Mouse (Mus musculus) left cerebral cortex, postnatal 10 days (tissue): Measurements from ENCODE around the gene Nxn. TPM values are rescaled to one million over a fixed set of nuclear protein-coding genes. Genes with fewer than 3 reads are reported as not detected.

Source experiments
- DNase-seq, 2 experiments: peaks; one replicate each; pipeline ENCODE4 v3.0.0; 2021 to 2022; ENCODE audit warnings: low spot score in 2 of 2, mixed read lengths in 1 of 2; ENCODE audit errors: extremely low spot score in 1 of 2
- intact Hi-C: fragments of 180-260 bp; cut with DNase I; formaldehyde crosslinking; loops from one replicate; pipeline ENCODE4 v1.15.1; 2025
- total RNA-seq, 2 experiments: library from RNA; stranded (reverse); gene quantifications; 2 replicates each; pipeline ENCODE4 v1.2.3; 2021

Nxn gene
- total RNA-seq, 2 experiments from 2014 or later = 8.5 to 13.2 TPM

DNA sequence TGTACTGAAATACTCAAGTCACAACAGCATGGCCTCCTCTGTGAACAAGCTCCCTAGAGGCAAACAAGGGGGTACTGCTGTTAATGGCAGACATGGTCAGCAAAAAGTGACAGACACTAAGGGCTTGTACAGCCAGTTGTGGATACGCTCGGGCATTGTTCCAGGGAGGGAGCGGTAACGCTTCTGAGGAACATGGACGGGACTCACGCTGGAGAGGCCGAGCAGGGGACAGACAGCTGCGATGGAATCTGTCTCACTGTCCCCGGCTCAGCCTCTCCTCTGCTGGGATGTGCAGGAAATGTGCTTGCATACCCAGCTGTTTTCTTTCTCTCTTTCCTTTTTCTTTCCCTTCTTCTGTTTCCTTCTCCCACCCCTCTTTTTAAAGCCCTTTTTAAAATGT is 78.5 kb downstream of the Nxn start:
- intact Hi-C loops = no loop called here
- DNase-seq = no peak

DNA sequence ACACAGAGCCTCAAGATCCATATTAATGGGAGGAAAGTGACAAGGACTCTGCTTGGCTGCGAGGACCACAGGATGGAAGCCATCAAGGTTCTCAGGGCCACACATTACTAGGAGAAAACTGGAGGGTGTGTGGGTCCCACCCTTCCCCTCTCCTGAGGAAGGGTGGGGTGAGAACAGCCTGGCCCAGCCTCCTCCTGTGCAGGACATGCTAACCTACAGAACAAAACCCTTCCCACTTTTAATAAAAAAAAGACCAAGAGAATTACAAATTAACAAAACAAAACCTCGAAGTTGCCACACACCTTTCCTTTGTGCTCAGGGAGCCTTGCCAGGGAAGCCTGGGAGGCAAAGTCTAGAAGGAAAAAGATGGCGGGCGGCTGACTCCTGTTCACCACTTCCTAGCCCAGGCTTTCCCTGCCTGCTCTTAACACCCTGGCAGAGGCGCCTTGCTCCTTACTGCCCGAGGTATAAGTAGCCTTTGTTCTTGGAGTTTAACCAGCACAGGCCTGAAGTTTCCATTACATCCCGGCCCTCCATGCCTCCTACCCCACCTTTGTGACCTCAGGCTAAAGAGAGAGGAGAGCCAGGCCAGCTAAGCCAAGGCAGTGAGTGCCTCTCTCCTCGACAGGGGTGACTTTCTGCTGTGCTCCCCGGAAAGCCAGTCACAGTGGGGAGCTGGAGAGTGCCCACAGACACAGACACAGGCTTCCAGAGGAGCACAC is 79.1 kb downstream of the Nxn start:
- intact Hi-C loops = no loop called here
- DNase-seq = no peak

- DNase-seq = no peak
- intact Hi-C loops = no loop called here
Measured at GRCm38 (mm10) chr11:76317904-76318303, 81.0 kb downstream of the Nxn start.

DNA sequence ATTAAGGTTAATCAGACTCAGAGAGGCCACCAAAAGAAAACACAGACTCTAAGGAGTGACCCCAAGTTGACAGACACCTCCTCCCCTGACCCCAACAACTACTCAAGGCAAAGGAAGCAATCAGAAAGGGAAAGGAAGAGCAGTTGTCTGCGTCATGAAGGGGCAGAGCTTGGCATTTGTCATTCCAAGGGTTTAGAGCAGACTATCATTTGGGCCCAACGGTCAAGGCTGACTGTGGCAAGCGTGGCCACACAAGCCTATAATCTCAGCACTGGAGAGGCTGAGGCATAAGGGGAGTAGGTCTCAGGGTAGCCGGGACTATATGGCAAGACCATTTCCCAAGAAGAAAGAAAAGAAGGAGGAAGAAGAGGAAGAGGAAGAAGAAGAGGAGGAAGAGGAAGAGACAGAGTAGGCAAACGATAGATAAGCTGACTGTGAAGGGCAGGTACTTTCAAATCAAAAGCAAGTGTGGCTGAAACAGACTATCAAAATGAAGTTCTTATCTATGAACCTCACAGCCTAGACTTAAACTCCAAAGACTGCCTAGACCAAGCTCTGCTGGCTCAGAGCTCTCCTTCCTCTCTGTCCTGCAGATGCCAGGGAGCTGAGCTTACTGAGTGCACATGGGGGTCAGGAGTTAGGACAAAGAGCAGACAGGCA is 83.0 kb downstream of the Nxn start:
- intact Hi-C loops = no loop called here
- DNase-seq = no peak

DNA sequence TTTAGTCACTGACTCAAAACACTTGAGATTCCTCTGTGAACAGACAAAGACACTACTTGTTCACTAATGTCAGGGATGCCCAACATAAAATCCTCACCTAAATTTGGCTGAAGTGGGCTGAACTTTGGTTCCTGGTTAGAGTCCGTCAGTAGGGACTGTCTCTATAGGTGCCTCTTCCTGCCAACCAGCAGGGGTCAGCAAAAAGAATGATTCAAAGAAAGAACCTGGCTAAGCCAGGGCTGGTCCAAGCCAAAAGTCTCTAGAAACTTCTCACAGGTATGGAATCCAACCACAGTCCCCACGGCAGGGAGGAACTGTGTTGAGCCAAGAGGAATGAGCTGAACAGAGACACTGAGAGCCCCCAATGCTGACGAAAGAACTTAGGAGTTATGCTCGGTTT is 84.2 kb downstream of the Nxn start:
- no peak for DNase-seq
- intact Hi-C loops = no loop called here

DNA sequence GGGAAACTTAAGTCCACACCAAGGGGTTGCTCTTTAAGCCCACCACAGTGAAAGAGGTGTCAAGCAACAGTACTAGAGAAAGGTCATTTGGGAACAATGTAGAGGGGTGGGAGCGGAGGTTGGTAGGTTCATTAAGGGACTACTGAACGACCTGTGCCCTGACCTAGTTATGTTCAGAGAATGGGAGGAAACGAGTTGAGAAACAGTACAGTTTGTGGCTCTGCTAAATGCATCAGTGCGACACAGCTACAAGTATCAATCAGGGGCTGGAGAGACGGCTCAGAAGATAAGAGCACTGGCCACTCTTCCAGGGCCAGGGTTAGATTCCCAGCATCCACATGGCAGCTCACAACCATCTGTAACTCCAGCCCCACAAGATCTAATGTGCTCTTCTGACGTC is 84.8 kb downstream of the Nxn start:
- intact Hi-C loops = no loop called here
- no peak for DNase-seq

GRCm38 (mm10) chr11:76312805-76313204 is 86.1 kb downstream of the Nxn start:
- intact Hi-C loops = no loop called here
- DNase-seq = no peak

DNA sequence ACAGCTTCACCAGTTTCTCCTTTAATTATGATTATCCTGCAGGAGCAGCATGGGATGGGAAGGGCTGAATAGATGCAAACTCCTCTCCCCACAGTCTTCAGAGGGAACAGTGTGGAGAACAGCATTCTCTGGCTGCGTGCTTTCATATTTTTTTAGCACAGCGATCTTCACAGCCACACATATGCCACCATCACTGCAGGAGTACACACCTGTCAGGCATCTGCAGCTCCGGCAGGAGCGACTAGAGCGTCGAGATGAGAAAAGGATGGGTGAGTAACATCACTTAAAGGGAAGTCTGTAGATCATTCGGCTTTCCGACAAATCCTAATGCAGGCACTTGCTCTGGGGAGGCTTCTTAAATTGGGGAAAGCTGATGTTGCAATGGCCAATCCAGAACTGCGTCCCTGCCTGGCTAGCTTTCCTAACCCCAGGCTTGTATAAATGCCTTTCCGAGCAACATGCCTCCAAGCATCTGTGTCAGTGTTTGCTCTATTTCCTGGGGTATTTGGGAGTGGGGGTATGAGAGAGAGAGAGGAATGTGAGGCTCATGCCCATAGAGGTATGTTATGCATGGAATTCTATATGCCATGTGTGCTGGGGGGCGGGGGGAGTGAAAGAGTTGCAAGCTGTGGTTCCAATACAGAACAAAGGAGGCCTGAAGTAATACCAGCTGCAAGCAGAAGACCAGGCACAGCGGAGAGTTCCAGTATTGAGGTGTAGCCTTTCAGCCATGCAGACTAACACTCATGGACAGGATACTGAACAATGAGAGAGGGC is 87.5 kb downstream of the Nxn start:
- no peak for DNase-seq
- intact Hi-C loops = no loop called here

DNA sequence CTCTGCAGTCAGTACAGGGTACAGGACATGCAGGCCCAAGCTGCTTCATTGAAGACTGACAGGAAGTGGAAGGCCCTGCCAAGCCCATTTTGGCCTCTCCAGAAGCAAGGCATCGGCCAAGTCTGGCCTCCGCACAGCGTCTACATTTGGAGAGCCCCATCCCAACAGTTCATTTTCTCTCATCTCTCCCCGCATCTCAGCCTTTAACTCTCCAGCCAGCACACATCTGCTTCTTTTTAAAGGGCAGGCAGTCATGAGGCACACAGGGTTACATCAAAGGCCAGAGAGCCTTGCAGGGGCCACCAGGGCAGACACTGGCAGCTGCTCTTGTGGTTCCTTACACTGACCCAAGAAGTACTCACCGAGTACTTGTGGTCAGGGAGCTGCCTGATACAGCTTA is 89.1 kb downstream of the Nxn start:
- DNase-seq = no peak
- intact Hi-C loops = no loop called here

DNA sequence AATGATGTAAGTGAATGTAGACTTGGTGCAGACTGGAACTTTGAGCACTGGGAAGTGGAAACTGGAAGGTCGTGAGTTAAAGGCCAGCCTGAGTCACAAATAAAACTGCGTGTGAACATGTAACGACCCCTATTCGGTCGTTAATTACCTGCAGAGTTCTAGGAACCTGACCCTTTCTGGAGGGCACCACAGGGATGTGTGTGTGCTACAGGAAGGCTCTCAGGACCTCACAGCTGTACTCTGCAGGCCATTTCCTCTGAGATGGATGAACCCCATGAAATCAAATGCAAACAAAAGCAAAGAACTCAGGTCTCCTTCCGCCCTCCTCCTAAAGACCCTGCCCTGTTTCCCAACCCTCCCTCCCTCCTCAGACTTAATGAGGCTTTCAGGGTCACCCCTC is 89.9 kb downstream of the Nxn start:
- no peak for DNase-seq
- intact Hi-C loops = no loop called here

DNA sequence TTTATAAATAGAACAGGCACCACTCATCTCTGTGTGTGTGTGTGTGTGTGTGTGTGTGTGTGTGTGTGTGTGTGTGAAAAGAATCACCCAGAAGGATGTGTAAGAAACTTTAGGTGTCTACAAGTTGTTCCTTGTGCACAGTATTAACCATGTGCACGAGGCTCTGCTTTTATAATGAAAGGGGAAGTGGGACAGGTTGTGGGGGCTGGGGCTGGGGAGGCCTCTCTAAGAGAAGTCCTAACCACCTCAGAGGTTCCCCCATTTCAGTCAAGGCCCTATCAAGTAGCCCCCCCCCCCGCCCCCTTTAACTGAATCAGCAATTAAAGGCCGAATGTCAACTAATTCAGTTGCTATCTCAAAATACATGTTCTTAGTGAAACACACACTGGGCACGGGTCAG is 92.2 kb downstream of the Nxn start:
- no peak for DNase-seq
- intact Hi-C loops = no loop called here

GRCm38 (mm10) chr11:76305571-76305970 is 93.4 kb downstream of the Nxn start:
- DNase-seq = no peak
- intact Hi-C loops = no loop called here

DNA sequence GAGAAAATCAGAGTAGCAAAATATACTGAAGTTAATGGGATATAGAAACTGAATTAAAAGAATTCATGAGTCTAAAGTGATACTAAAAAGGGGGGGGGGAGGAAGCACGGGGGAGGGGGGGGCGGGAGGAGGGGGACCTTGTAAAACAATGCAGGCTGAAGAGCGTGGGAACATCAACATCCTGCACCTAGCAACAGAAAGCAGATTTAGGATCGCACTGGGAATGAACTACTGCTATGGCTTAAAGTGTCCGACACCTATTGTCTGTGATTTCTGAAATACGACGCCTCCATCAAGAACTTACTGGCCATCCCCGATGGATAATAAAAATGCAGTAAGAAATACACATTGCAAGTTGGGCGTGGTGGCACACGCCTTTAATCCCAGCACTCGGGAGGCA is 95.6 kb downstream of the Nxn start:
- DNase-seq = no peak
- intact Hi-C loops = no loop called here

DNA sequence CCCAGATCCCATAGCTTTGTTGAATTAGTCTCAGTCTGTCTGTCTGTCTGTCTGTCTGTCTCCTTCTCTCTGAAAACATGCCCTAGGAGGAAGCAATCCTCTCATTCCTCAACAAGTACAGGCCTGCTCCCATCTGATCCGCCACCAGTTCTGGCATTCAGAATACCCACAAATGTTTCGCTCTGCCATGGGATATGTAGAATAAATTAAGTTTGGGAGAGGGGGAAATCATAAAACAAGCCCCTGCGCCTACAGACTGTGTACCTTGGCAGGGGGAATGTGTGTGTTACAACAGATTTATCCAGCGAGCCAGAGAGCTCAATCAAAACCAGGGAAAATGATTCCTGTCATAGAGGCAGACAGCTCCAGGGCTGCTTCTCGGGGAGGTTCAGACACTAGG is 98.1 kb downstream of the Nxn start:
- DNase-seq = no peak
- intact Hi-C loops = no loop called here

DNA sequence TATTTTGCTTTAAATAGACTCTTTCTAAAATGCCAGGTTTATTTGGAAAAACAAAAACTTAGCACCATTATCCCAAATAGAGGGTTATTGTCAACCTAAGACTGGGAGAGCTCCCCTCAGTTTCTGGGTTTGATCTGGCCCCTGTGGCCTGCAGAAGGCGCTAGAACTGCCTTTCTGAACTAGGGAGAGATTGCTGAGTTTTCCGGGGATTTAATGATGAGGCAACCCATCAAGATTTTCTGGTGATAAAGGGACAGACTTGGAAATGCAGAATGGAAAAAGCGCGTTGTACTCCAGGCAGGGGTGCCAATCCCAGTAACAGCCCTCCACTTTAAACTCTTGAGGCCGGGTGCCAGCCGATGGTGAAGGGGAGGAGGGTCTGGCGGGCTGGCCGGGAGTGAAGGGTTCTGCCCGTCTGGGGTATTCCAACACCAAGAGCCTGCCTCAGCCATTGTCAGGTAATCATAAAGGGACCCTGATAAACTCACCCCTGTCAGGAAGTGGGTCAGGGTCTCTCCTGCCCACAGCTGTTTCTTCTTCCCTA is 100.4 kb downstream of the Nxn start:
- DNase-seq = no peak
- intact Hi-C loops = no loop called here

- no peak for DNase-seq
- intact Hi-C loops = no loop called here
Measured at GRCm38 (mm10) chr11:76297252-76297651, 101.7 kb downstream of the Nxn start.

DNA sequence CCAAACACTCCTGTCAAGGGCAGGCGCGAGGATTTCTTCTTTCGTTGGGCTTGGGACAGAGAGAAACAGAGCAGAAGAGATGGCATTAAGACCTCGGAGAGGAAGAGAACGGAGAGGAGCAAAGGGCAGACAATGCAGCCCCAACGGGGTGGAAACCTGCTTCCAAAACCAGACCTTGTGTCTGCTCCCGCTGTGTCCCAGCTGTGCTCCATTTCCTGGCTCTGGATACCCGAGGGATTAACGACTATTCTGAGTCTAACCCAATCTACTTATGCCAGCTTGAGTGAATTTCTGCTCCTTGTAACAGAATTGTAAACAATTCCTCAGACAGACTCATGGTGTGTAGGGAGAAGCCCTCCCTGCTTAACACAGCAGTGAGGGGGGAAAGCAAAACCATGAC is 104.1 kb downstream of the Nxn start:
- intact Hi-C loops = no loop called here
- DNase-seq = no peak

- DNase-seq = no peak
- intact Hi-C loops = no loop called here
Measured at GRCm38 (mm10) chr11:76294078-76294477, 104.9 kb downstream of the Nxn start.

DNA sequence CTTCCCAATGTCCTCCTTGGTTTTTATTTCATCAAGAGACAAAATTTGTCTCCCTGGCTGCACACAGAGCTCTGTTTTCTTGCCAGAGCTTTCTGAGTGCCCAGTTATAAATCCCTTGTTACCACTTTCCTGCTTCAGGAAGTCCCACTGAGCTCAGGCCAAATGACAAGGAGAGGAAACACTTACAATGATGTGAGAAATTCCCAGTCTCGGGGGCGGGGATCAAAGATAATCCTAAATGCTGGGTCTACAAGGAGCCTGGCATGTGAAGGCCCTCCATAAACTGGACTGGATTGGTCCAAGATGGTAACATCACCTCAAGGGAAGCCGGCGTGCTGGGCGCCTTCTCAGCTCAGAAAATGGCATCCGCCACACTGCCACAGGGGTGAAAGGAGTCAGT is 106.1 kb downstream of the Nxn start:
- no peak for DNase-seq
- intact Hi-C loops = no loop called here

DNA sequence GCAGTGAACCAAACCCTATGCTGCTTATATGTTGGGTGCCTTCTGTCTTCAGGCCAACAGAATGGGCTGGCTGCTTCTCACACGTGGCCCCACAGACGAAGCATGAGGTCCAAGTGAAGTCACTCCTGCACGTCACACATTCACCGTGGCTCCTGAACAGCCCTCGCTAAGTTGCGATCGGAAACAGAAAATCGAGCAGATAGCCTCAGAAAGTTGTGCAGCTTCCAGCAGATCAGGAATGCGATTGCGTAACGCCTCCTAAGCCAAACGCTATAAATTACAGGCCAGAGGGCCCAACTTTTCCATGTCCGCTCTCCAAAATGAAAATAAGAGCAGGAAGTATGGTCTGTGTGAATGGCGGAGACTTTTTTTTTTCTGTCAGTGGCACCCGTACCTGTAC is 106.5 kb downstream of the Nxn start:
- DNase-seq = no peak
- intact Hi-C loops = no loop called here
